Mouse (Mus musculus) mouse trophoblast stem cell (cell line): ENCODE results near the gene Prkar1b.

Experiments
- in situ Hi-C, 2 experiments: fragments of 300-500 bp; cut with MseI, MboI; formaldehyde crosslinking; loops; 2 replicates in 1 of 2; 3 replicates in 1 of 2; pipeline ENCODE4 v1.15.1; 2025

Prkar1b gene

GRCm38 (mm10) chr5:139007141-139007775 lies 142.5 kb downstream of the Prkar1b start:
- in situ Hi-C loops, result loop anchor here in 1 of 2 experiments (10.0 kb wide), 1 partner anchor 152 kb away; no protein-coding TSS in a partner anchor

- in situ Hi-C loops, result loop anchor here in 1 of 2 experiments (10.0 kb wide), 1 partner anchor 150 kb away; no protein-coding TSS in a partner anchor
Observed at GRCm38 (mm10) chr5:139004588-139004987, 145.2 kb downstream of the Prkar1b start.

GRCm38 (mm10) chr5:138999716-139000115 lies 150.1 kb downstream of the Prkar1b start:
- in situ Hi-C loops, result loop anchor here (10.0 kb wide), 1 partner anchor 145 kb away; no protein-coding TSS in a partner anchor

- in situ Hi-C loops, result loop anchor here in 1 of 2 experiments (10.0 kb wide), 1 partner anchor 143 kb away; no protein-coding TSS in a partner anchor
Observed at GRCm38 (mm10) chr5:138997936-138998580, 151.7 kb downstream of the Prkar1b start.

GRCm38 (mm10) chr5:138997171-138997788 lies 152.5 kb downstream of the Prkar1b start, which contains the start of gene Pdgfa:
Pdgfa (minus strand) TSS chr5:138997370.
- in situ Hi-C loops, result loop anchor here in 1 of 2 experiments (10.0 kb wide), 1 partner anchor 142 kb away; no protein-coding TSS in a partner anchor

GRCm38 (mm10) chr5:138996322-138997073 lies 153.3 kb downstream of the Prkar1b start:
- in situ Hi-C loops, result loop anchor here in 1 of 2 experiments (10.0 kb wide), 1 partner anchor 142 kb away; no protein-coding TSS in a partner anchor

- in situ Hi-C loops, result loop anchor here in 1 of 2 experiments (10.0 kb wide), 1 partner anchor 141 kb away; no protein-coding TSS in a partner anchor
Observed at GRCm38 (mm10) chr5:138995721-138996311, 154.0 kb downstream of the Prkar1b start.

GRCm38 (mm10) chr5:138994786-138995720 lies 154.7 kb downstream of the Prkar1b start:
- in situ Hi-C loops, result loop anchor here in 1 of 2 experiments (10.0 kb wide), 1 partner anchor 140 kb away; no protein-coding TSS in a partner anchor

GRCm38 (mm10) chr5:138994108-138994785 lies 155.6 kb downstream of the Prkar1b start:
- in situ Hi-C loops, result loop anchor here in 1 of 2 experiments (10.0 kb wide), 1 partner anchor 139 kb away; no protein-coding TSS in a partner anchor

- in situ Hi-C loops, result loop anchor here in 1 of 2 experiments (10.0 kb wide), 1 partner anchor 139 kb away; no protein-coding TSS in a partner anchor
Observed at GRCm38 (mm10) chr5:138993371-138994107, 156.3 kb downstream of the Prkar1b start.

- in situ Hi-C loops, result loop anchor here in 1 of 2 experiments (10.0 kb wide), 1 partner anchor 138 kb away; no protein-coding TSS in a partner anchor
Observed at GRCm38 (mm10) chr5:138992611-138993370, 157.0 kb downstream of the Prkar1b start.

GRCm38 (mm10) chr5:138991734-138992133 lies 158.1 kb downstream of the Prkar1b start:
- in situ Hi-C loops, result loop anchor here in 1 of 2 experiments (10.0 kb wide), 1 partner anchor 137 kb away; no protein-coding TSS in a partner anchor

GRCm38 (mm10) chr5:138990659-138991380 lies 159.0 kb downstream of the Prkar1b start:
- in situ Hi-C loops, result loop anchor here in 1 of 2 experiments (10.0 kb wide), 1 partner anchor 136 kb away; no protein-coding TSS in a partner anchor

- in situ Hi-C loops, result no loop called here
Observed at GRCm38 (mm10) chr5:138989567-138989966, 160.2 kb downstream of the Prkar1b start.

- in situ Hi-C loops, result no loop called here
Observed at GRCm38 (mm10) chr5:138988764-138989163, 161.0 kb downstream of the Prkar1b start.

- in situ Hi-C loops, result no loop called here
Observed at GRCm38 (mm10) chr5:138987994-138988393, 161.8 kb downstream of the Prkar1b start.
